Mouse (Mus musculus) CD4-positive, CD25-positive, alpha-beta regulatory T cell, adult 2 months (primary cell): ENCODE data around the gene Btnl1.
A peak's percentile ranks its signal among the peaks of the same experiment; 100 is the strongest.

ENCODE experiments used
- DNase-seq: peaks from one replicate; pipeline ENCODE4 v3.0.0-alpha.2; 2012; ENCODE audit warnings: low read depth, low spot score

Gene Btnl1

DNA sequence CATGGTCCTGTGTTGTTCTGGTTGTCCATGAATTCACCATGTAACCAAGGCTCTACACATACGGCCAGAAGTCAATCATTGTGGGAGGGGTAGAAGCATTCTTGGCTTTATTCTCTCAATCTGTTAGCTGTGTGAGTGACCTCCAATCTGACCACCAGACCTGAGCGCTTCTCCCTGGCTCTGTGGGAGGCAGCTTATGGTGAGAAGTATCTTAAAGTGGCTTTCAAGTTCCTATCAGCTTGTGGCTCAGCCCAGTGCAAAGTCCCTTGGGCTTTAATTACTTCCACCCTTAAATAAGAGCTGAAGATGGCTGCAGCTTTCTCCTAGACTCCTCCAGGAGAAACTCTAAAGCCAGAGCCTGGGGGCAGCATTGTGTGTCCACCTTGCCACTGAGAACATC, at the start of gene Btnl1:
Btnl1 (plus strand) TSS at position 286 of the 400 bp plus-strand sequence.
- no peak for DNase-seq

- DNase-seq, result peak; percentile 61
Observed at GRCm38 (mm10) chr17:34329807-34330206, 47.1 kb upstream of the Btnl1 start.

- DNase-seq, result no peak
Observed at GRCm38 (mm10) chr17:34331200-34331599, 45.7 kb upstream of the Btnl1 start.

DNA sequence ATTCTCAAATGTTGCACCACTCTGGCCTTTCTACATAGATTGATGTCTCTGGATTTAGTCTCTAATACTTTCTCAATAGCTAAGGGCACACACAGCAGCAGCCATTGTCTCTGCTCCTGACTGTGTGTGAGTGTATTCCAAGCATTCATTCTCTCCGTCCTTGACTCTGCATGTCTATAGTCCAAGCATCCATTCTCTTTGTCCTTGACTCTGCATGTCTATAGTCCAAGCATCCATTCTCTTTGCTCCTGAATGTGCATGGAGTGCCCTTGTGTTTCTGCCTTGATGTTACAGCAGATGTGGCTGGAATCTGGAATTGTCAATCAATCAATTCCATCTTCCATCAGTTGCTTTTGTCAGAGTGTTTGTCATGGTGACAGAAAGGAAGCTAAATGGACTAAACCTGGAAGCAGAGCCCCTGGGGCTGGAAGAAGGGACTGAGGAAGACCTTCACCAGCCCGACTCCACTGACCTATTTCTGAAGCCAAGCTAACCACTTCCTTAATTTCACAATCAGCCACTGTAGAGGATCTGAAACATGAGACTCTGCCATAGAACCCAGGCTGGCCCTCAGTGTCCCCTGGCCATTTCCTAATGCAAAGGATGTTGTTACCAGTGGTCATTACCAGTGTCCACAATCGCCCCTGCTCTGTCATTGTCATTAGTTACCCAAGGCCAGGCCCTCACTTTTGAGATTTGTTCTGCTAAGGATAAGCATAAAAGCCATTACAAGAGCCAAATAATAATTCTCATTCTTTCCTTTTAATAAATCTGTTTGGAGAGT, 36.1 kb upstream of the Btnl1 start:
- DNase-seq, result no peak

DNA sequence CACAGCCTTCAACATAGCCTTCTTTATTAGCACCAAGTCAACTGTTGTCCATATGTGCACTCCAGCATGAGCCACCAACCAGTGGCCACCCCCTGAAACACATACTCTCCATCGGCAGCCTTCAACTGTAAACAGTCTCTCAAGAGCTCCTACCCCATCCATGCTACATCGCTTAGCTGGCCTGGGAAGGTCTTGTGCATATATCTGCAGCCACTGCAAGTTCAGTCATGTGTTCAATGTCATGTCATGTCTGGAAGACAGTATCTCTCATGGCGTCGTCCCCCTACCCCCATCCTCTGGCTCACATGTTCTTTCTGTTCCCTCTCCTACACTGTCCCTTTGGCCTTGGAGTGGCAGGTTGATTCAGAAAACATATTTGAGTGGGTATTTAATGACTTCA, 32.0 kb upstream of the Btnl1 start:
- no peak for DNase-seq

DNA sequence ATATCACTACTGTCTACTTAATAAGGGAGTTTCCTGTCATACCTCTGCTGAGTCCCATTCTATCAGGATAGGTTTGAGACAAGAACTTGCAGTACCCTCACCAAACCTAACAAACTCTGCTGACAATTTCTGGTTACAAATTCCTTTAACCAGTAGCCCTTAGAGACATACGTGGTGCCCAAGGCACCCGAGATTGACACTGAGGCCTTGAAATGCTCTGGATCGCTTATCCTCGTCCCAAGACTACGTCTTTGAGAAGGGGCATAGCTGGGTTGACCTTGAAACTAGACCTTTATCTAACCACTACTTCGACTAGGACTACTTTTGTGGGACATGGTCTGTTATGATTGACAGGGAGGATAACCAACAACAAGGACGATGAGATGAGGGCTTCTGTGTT, 31.4 kb upstream of the Btnl1 start:
- DNase-seq, result no peak

DNA sequence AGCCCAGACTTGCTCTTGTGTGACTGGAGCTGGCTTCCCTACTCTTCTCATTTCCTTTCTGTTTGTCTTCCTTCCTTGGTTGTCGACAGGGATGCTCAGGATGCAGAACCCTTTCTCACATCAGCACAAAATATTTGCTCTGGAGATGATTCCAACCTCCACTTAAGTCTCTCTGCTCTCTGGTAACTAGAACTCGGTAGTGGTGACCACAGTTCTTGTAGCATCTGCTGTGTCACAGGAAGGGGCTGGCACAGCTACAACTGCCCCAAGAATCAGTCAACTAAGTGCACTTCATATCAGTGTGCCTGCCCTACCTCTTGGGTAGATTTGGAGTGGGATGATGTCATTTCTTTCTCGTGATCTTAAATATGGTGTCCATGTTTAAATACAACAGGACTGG, 30.9 kb upstream of the Btnl1 start:
- DNase-seq, result no peak

DNA sequence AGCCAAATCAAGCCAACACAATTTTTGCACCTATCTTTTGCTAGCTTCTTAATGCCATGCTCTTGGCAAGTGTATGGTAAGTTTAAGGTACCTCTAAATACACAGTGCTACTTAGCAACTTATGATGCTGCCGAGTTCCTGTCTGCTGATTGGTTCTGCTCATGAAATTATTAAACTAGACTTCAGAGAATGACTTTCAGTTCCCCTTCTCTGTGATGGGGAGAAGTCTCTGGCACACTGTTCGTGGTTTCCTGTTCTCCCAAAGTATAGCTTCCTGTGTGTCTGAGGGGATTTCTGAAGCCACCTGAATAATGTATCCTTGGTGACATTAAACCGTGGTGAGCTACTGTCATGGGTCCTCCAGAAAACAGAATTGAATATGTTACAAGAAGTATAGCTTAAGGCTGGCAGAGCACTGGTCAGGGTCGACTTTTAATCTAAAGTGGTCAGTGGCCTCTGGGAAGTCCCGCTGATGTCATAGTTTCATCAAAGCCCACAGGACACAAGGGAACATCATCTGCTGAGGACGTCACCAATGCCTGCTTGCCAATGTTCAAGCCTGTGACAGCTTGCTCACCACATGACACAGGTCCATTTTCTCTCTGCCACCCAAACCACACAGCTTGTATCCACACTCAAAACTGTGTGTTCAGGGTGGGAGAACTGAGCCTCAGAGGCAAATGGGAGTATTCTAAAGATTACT, 29.2 kb upstream of the Btnl1 start:
- peak; percentile 87 for DNase-seq

DNA sequence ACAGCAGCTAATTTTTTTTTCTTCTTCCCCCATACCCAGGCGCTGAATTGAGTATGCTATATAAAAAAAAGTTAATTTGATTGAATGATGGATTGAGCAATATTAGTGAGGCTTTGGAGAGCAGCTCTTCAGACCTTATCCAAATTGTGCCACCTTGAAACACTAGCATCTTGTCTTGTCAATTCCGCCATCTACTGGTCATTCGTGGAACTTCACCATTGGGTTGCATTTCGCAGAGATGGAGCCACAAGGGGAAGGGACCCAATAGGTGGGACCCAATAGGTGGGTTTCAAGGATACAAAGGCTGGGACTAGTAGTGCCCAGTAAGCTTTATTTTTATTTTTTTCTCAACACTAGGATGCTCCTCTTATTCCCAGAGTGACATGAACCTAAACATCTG, 27.5 kb upstream of the Btnl1 start:
- peak; percentile 91 for DNase-seq

DNA sequence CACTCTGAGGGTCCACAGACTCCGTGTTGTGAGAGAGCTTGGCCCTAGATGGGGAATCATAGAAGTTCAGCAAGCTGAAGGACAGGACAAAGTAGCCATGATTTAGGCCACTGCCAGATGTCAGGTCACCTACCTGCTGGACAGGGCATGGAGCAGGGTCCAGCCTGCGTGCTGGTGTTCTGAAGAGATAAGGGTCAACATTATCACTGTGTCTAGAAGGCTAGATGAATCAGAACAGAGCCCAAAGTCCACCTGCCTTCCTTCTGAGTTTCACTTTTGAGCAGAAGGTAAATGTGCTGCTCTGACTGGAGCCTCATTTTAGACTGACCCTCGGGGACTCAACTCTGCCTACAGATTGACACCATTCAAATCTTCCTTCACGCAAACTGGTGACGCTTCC, 22.4 kb upstream of the Btnl1 start, which contains the start of gene Btnl2:
Btnl2 (plus strand) TSS at position 284 of the 400 bp plus-strand sequence.
- DNase-seq, result no peak

GRCm38 (mm10) chr17:34354940-34355339, 22.0 kb upstream of the Btnl1 start:
- DNase-seq, result peak; percentile 63

- DNase-seq, result no peak
Observed at GRCm38 (mm10) chr17:34362954-34363546, 13.9 kb upstream of the Btnl1 start.

GRCm38 (mm10) chr17:34363676-34364310, 13.1 kb upstream of the Btnl1 start:
- no peak for DNase-seq

GRCm38 (mm10) chr17:34365031-34365430, 11.9 kb upstream of the Btnl1 start:
- DNase-seq, result no peak

GRCm38 (mm10) chr17:34370563-34370962, 6.4 kb upstream of the Btnl1 start:
- no peak for DNase-seq

- no peak for DNase-seq
Observed at GRCm38 (mm10) chr17:34373055-34373709, 3.8 kb upstream of the Btnl1 start.

DNA sequence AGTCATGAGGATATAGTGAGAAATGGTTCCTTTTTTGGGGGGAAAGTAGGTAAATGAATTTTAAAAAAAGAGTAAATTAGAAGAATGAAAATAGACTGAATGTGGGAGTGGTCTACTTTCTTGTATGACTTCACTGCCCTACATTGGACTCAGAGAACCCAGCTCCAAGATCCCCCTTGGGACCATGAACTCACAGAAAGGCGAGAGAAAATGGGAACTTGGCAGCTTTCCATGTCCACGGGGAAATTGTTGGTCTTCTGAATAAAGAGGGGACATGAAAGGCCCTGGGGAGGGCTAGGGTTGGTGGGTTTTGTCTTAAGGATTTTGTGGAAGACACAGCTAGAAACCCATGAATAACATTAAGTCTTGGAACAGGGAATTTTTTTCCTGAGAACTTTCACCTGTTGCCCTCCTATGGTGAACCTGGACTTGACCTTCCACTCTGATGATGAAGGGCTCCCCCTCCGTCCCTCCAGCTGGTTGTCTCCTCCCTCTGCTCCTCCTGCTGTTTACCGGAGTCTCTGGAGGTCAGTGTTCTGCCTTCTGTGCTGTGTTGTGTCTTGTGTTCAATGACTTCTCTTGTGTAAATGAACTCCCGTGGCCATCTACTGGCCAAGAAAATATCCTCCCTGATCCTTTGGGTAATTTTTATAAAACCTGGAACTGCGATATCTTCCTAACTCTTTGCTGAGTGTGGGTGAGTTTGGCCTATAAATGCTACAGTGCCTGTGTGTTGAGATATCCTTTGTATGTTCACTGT, 698 bp downstream of the Btnl1 start:
- no peak for DNase-seq

DNA sequence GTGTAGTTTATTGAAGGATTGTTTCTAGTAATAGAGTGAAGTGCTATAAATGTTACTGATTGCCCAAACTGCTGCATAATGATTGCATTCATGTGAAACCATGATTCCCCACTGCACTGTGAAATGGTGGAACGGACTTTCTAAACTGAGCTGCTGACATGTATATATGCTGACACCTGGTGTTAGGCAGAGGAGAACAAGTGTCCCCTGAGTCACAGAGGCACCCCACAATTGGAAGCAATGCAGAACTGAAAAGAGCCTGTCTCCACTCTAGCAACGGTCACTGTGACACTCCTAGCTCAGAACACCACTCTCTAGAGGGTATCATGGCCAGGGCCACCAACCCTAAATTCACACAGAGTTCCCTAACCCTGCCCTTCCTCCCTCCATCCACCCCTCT, 1.8 kb downstream of the Btnl1 start:
- DNase-seq, result no peak

GRCm38 (mm10) chr17:34379451-34379850, 2.5 kb downstream of the Btnl1 start:
- DNase-seq, result no peak

DNA sequence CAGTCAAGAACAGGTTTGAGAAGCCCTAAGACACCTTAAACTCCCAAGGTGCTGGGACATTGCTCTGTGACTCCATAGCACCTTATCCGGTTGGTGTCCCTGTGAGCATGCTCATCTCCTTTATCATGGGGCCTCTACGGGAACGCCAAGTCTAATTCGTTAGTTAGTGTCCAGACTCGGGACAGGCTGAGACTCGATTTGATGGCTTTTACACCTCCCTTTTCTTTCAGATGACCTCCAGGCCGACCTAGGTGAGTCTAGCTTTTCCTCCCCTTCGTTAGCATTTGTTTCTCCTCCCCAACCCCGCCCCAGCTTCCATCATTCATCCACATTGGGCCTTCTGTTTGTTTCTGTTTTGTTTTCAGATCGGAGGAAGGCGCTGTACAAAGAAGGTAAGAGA, 4.9 kb downstream of the Btnl1 start:
- no peak for DNase-seq

- peak; percentile 54 for DNase-seq
Observed at GRCm38 (mm10) chr17:34383212-34383611, 6.3 kb downstream of the Btnl1 start.
